Comparison of ENCODE assay signal across 23 mouse cellular contexts in the genomic region with DNA sequence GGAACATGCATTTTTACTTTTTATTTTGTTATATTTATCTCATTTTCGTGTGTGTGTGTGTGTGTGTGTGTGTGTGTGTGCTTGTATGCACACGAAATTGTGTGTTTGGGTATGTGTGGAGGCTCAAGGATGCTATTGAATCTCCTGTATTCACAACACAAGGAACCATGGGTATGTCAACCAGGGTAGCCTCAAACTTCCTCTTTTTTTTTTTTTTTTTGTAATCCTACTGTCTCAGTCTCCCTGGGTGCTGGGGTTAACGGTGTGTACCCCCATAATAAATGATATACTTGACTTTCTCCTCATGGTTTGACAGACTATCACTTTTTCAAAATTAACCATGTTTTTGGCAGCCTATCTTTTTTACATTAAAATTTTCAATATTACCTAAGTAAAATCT. TPM values are rescaled to one million over a fixed set of nuclear protein-coding genes. Genes with fewer than 3 reads are reported as not detected.
DNase-seq lines count a peak whose midpoint lies in the region; ATAC-seq and TF ChIP-seq lines count a peak whose summit lies in the region.
"Had no signal": no experiment of that assay in that cellular context is flagged by ENCODE, and none has a peak within 500 bp of the region (broad histone marks: within the 10 kb centered on the region; RNA-seq: fewer than 3 reads in every experiment).

No protein-coding gene starts in this region.

- H3K4me1 ChIP-seq in G1E (ENCODE audit: insufficient read depth, low read depth, low read length): peaks cover 6% of the 10 kb centered on the region
- peaks cover 6% of the 10 kb centered on the region for H3K4me1 ChIP-seq in forebrain, embryonic 10.5 days

- H3K9me3 ChIP-seq in G1E (replicated peaks): no peaks in the 10 kb centered on the region
- H3K9me3 ChIP-seq in forebrain, embryonic 10.5 days: no peaks in the 10 kb centered on the region
- H3K9me3 ChIP-seq: embryonic facial prominence, embryonic 13.5 days; embryonic facial prominence, embryonic 15.5 days; forebrain, embryonic 13.5 days; forebrain, embryonic 15.5 days had no signal

- 89% methylated on average over 3 of the region's 3 CpGs for WGBS in forebrain, embryonic 10.5 days

- H3K27me3 ChIP-seq in G1E (ENCODE audit: insufficient read depth, low read length): no peaks in the 10 kb centered on the region
- no peaks in the 10 kb centered on the region for H3K27me3 ChIP-seq in splenic B cell, adult 2 months (ENCODE audit: control insufficient read depth, insufficient read depth, low read length, poor library complexity, severe bottlenecking)
- H3K27me3 ChIP-seq in forebrain, embryonic 10.5 days (ENCODE audit: poor library complexity, severe bottlenecking): no peaks in the 10 kb centered on the region
- H3K27me3 ChIP-seq: embryonic facial prominence, embryonic 13.5 days; embryonic facial prominence, embryonic 15.5 days; forebrain, embryonic 13.5 days; forebrain, embryonic 15.5 days had no signal

- no peak overlapping the region for H3K4me3 ChIP-seq in G1E (ENCODE audit: low read depth, low read length)
- no peak overlapping the region for H3K4me3 ChIP-seq in forebrain, embryonic 10.5 days
- H3K4me3 ChIP-seq: embryonic facial prominence, embryonic 13.5 days; embryonic facial prominence, embryonic 15.5 days; erythroblast, embryonic 14.5 days; forebrain, embryonic 13.5 days; forebrain, embryonic 15.5 days had no signal

- peak; percentile 13 for DNase-seq in G1E (ENCODE audit: low spot score)
- DNase-seq in splenic B cell, adult 2 months (ENCODE audit: low read depth, low spot score): peak; percentile 17
- DNase-seq in urinary bladder, adult 2 months (ENCODE audit: low spot score): no peak
- no peak for DNase-seq in forebrain, embryonic 10.5 days (ENCODE audit: extremely low spot score, low spot score)
- no peak for DNase-seq in Muller cell, postnatal 12 days (ENCODE audit: inconsistent ontology term)
- no peak for DNase-seq in embryo, embryonic 10.5 days (ENCODE audit: low spot score)
- DNase-seq: adrenal gland, adult 2 months; adrenal gland, postnatal 10 days; adrenal gland, postnatal 25 days; cerebellum, adult 11-12 months; cerebellum, adult 2 months; cerebellum, adult 9-10 months; cerebellum, postnatal 14 days; cerebellum, postnatal 36 days; embryo, embryonic 11 days; forebrain, postnatal 0 days had no signal

- peaks cover 32% of the 10 kb centered on the region for H3K36me3 ChIP-seq in G1E (replicated peaks)
- no peaks in the 10 kb centered on the region for H3K36me3 ChIP-seq in splenic B cell, adult 2 months (ENCODE audit: control insufficient read depth, insufficient read depth, low read length, poor library complexity, severe bottlenecking)
- peaks cover 86% of the 10 kb centered on the region for H3K36me3 ChIP-seq in forebrain, embryonic 10.5 days (replicated peaks)
- H3K36me3 ChIP-seq: forebrain, embryonic 15.5 days had no signal

- H3K27ac ChIP-seq in forebrain, embryonic 10.5 days: no peak overlapping the region
- H3K27ac ChIP-seq: embryonic facial prominence, embryonic 13.5 days; embryonic facial prominence, embryonic 15.5 days; forebrain, embryonic 13.5 days; forebrain, embryonic 15.5 days had no signal

- no peak for TF ChIP-seq CTCF in G1E (IDR thresholded peaks at IDR 0.05; ENCODE audit: low read depth, low read length)

- ATAC-seq in G1E (ENCODE audit: extremely low read depth, insufficient number of reproducible peaks, low FRiP score, poor library complexity, severe bottlenecking): no peak
- 0 out of 2 replicates have a peak, but pooled peaks have one; percentile 47 for ATAC-seq in common myeloid progenitor, adult 5-6 weeks (replicated peaks; ENCODE audit: low read depth, poor library complexity, severe bottlenecking)
- ATAC-seq in megakaryocyte, adult 5-6 weeks (ENCODE audit: poor library complexity, severe bottlenecking): peak; percentile 51; the same call in 1 of the 2 replicates
- ATAC-seq: forebrain, embryonic 13.5 days; forebrain, embryonic 15.5 days; forebrain, postnatal 0 days had no signal

RNA-seq across cellular contexts. Expression of a gene that starts 5.7 kb away (rescaled TPM):
- total RNA-seq in G1E (2014; fragmentation: Nextera tagmentation) (31.9 and 40.5 TPM in 2 replicates), G1E (2017) (24.4 and 24.7 TPM in 2 replicates)
- polyA plus RNA-seq in G1E (2012): 2.6 and 5.2 TPM in 2 replicates
- 15.3 and 25.6 TPM in 2 replicates for total RNA-seq in common myeloid progenitor, adult 5-6 weeks (2017)
- total RNA-seq in megakaryocyte, adult 5-6 weeks (2015): 17.7 and 23.0 TPM in 2 replicates
- total RNA-seq in megakaryocyte, adult 5-6 weeks (2017): 23.8 and 27.9 TPM in 2 replicates
- 19.4 and 21.2 TPM in 2 replicates for polyA plus RNA-seq in urinary bladder, adult 2 months (2012; rRNA removed)
- 32.5 and 34.5 TPM in 2 replicates for polyA plus RNA-seq in forebrain, embryonic 10.5 days (2016; fragmentation: Nextera tagmentation; extraction: Ambion mirVana)

RNA-seq across cellular contexts. Expression of a gene that starts 5.8 kb away (rescaled TPM):
- total RNA-seq in G1E (2014; fragmentation: Nextera tagmentation) (63.9 and 81.9 TPM in 2 replicates), G1E (2017) (25.4 and 34.1 TPM in 2 replicates)
- 8.7 and 9.5 TPM in 2 replicates for polyA plus RNA-seq in G1E (2012)
- 29.1 and 36.9 TPM in 2 replicates for total RNA-seq in common myeloid progenitor, adult 5-6 weeks (2017)
- 25.0 and 31.0 TPM in 2 replicates for total RNA-seq in megakaryocyte, adult 5-6 weeks (2015)
- 22.3 and 34.3 TPM in 2 replicates for total RNA-seq in megakaryocyte, adult 5-6 weeks (2017)
- polyA plus RNA-seq in urinary bladder, adult 2 months (2012; rRNA removed): 11.2 and 12.3 TPM in 2 replicates
- 16.7 and 18.2 TPM in 2 replicates for polyA plus RNA-seq in forebrain, embryonic 10.5 days (2016; fragmentation: Nextera tagmentation; extraction: Ambion mirVana)

RNA-seq across cellular contexts. Expression of a gene that starts 12.8 kb away (rescaled TPM):
- total RNA-seq in G1E (2014; fragmentation: Nextera tagmentation) (28.9 and 39.3 TPM in 2 replicates), G1E (2017) (95.3 and 99.4 TPM in 2 replicates)
- 1.3 and 2.4 TPM in 2 replicates for polyA plus RNA-seq in G1E (2012)
- total RNA-seq in common myeloid progenitor, adult 5-6 weeks (2017): 191 and 193 TPM in 2 replicates
- 105 and 130 TPM in 2 replicates for total RNA-seq in megakaryocyte, adult 5-6 weeks (2015)
- 295 and 303 TPM in 2 replicates for total RNA-seq in megakaryocyte, adult 5-6 weeks (2017)
- 1.8 and 3.1 TPM in 2 replicates for polyA plus RNA-seq in urinary bladder, adult 2 months (2012; rRNA removed)
- 339 and 372 TPM in 2 replicates for polyA plus RNA-seq in forebrain, embryonic 10.5 days (2016; fragmentation: Nextera tagmentation; extraction: Ambion mirVana)

Comparison
In these comparisons a context has a peak if more than half of its experiments do, and no peak if none do; other contexts are left out.
1. DNase-seq: peak in G1E (single experiment) and splenic B cell, adult 2 months (single experiment); none in urinary bladder, adult 2 months (single experiment), forebrain, embryonic 10.5 days (single experiment), Muller cell, postnatal 12 days (single experiment) and embryo, embryonic 10.5 days (single experiment).